Mouse (Mus musculus): ENCODE data around the gene Fsd1. TPM values are rescaled to one million over a fixed set of nuclear protein-coding genes. Genes with fewer than 3 reads are reported as not detected.

The Fsd1 gene
- polyA plus RNA-seq, 1 experiment from 2014 or later, result 13.7 TPM

GRCm38 (mm10) chr17:56040030-56040856 is 53.9 kb downstream of the Fsd1 start, which contains the start of gene Chaf1a:
TSS of gene Chaf1a (plus strand) at chr17:56040439.
- Histone ChIP-seq H3K4me2 (replicated peaks; ENCODE audit: low read depth, low read length) (peak within 1 kb of the TSS; percentile 79), H3K27ac (ENCODE audit: low read length) (peak within 1 kb of the TSS; percentile 86), H3K4me1 (ENCODE audit: control insufficient read depth, insufficient read depth, low read length) (peaks cover 15% of the 10 kb centered on the region), H3K27me3 (ENCODE audit: control insufficient read depth, insufficient read depth, low read length) (no peaks in the 10 kb centered on the region), H3K36me3 (ENCODE audit: control insufficient read depth, insufficient read depth, low read length) (peaks cover 11% of the 10 kb centered on the region), H3K9ac (replicated peaks; ENCODE audit: low read depth, low read length) (peak within 1 kb of the TSS; percentile 87), H3K4me3 (ENCODE audit: low read depth, low read length) (peak within 1 kb of the TSS; percentile 79), H3K9me3 (ENCODE audit: control insufficient read depth, low read depth, low read length) (no peaks in the 10 kb centered on the region)
- ATAC-seq (ENCODE audit: insufficient number of reproducible peaks, insufficient read depth, low FRiP score, low read depth), result peak; percentile 89
- under 1% methylated on average over 68 of the region's 68 CpGs for WGBS

GRCm38 (mm10) chr17:56040857-56041163 is 54.5 kb downstream of the Fsd1 start:
- peaks cover 10% of the 10 kb centered on the region; the same call in 1 of the 2 replicates for H3K4me1 ChIP-seq (ENCODE audit: control insufficient read depth, insufficient read depth, low read length)
- no peaks in the 10 kb centered on the region for H3K9me3 ChIP-seq (ENCODE audit: control insufficient read depth, low read depth, low read length)
- peak overlapping the region; percentile 79 for H3K4me3 ChIP-seq (ENCODE audit: low read depth, low read length)
- 2% methylated on average over 12 of the region's 12 CpGs for WGBS
- no peak for ATAC-seq (ENCODE audit: insufficient number of reproducible peaks, insufficient read depth, low FRiP score, low read depth)
- H3K36me3 ChIP-seq (ENCODE audit: control insufficient read depth, insufficient read depth, low read length), result peaks cover 14% of the 10 kb centered on the region
- H3K27me3 ChIP-seq (ENCODE audit: control insufficient read depth, insufficient read depth, low read length), result no peaks in the 10 kb centered on the region
- peak overlapping the region; percentile 79 for H3K4me2 ChIP-seq (replicated peaks; ENCODE audit: low read depth, low read length)
- H3K9ac ChIP-seq (replicated peaks; ENCODE audit: low read depth, low read length), result peak overlapping the region; percentile 87
- peak overlapping the region; percentile 86 for H3K27ac ChIP-seq (ENCODE audit: low read length)

Other genes starting within 250 kb of the Fsd1 start
- 0.35 and 0.56 TPM in 2 replicates for gene Adgre4, start 236.5 kb upstream of the Fsd1 start, polyA plus RNA-seq (2014; fragmentation: Nextera tagmentation; extraction: Ambion mirVana)
- 12.3 and 12.5 TPM in 2 replicates for gene Zfp119a, start 107.6 kb upstream of the Fsd1 start, polyA plus RNA-seq (2014; fragmentation: Nextera tagmentation; extraction: Ambion mirVana)
- gene Zfp959, start 94.4 kb upstream of the Fsd1 start, polyA plus RNA-seq (2014; fragmentation: Nextera tagmentation; extraction: Ambion mirVana), result 15.3 and 17.2 TPM in 2 replicates
- 4.6 and 7.7 TPM in 2 replicates for gene Zfp119b, start 37.0 kb upstream of the Fsd1 start, polyA plus RNA-seq (2014; fragmentation: Nextera tagmentation; extraction: Ambion mirVana)
- 2.7 and 3.1 TPM in 2 replicates for gene Ebi3, start 33.9 kb upstream of the Fsd1 start, polyA plus RNA-seq (2014; fragmentation: Nextera tagmentation; extraction: Ambion mirVana)
- gene Yju2, start 27.4 kb upstream of the Fsd1 start, polyA plus RNA-seq (2014; fragmentation: Nextera tagmentation; extraction: Ambion mirVana), result 20.8 and 21.8 TPM in 2 replicates
- gene Shd, start 16.0 kb upstream of the Fsd1 start, polyA plus RNA-seq (2014; fragmentation: Nextera tagmentation; extraction: Ambion mirVana), result 12.1 and 16.6 TPM in 2 replicates
- gene Stap2, start 19.1 kb downstream of the Fsd1 start, polyA plus RNA-seq (2014; fragmentation: Nextera tagmentation; extraction: Ambion mirVana), result 19.7 and 23.8 TPM in 2 replicates
- 97.9 and 102 TPM in 2 replicates for gene Mpnd, start 19.2 kb downstream of the Fsd1 start, polyA plus RNA-seq (2014; fragmentation: Nextera tagmentation; extraction: Ambion mirVana)
- 127 and 136 TPM in 2 replicates for gene Sh3gl1, start 50.1 kb downstream of the Fsd1 start, polyA plus RNA-seq (2014; fragmentation: Nextera tagmentation; extraction: Ambion mirVana)
- gene Chaf1a, start 53.9 kb downstream of the Fsd1 start, polyA plus RNA-seq (2014; fragmentation: Nextera tagmentation; extraction: Ambion mirVana), result 19.2 and 19.6 TPM in 2 replicates
- gene Ubxn6, start 88.5 kb downstream of the Fsd1 start, polyA plus RNA-seq (2014; fragmentation: Nextera tagmentation; extraction: Ambion mirVana), result 41.5 and 41.9 TPM in 2 replicates
- gene Hdgfl2, start 93.1 kb downstream of the Fsd1 start, polyA plus RNA-seq (2014; fragmentation: Nextera tagmentation; extraction: Ambion mirVana), result 94.8 and 96.5 TPM in 2 replicates
- gene Plin4, start 123.3 kb downstream of the Fsd1 start, polyA plus RNA-seq (2014; fragmentation: Nextera tagmentation; extraction: Ambion mirVana), result 0.15 and 0.27 TPM in 2 replicates
- 0.53 and 0.64 TPM in 2 replicates for gene Plin5, start 131.1 kb downstream of the Fsd1 start, polyA plus RNA-seq (2014; fragmentation: Nextera tagmentation; extraction: Ambion mirVana)
- gene Lrg1, start 135.5 kb downstream of the Fsd1 start, polyA plus RNA-seq (2014; fragmentation: Nextera tagmentation; extraction: Ambion mirVana), result 0.18 TPM in 1 of 2 replicates, not detected in the other
- gene Sema6b, start 153.8 kb downstream of the Fsd1 start, polyA plus RNA-seq (2014; fragmentation: Nextera tagmentation; extraction: Ambion mirVana), result 1.1 and 1.3 TPM in 2 replicates
- 13.3 and 13.7 TPM in 2 replicates for gene Tnfaip8l1, start 176.0 kb downstream of the Fsd1 start, polyA plus RNA-seq (2014; fragmentation: Nextera tagmentation; extraction: Ambion mirVana)
- gene Mydgf, start 197.4 kb downstream of the Fsd1 start, polyA plus RNA-seq (2014; fragmentation: Nextera tagmentation; extraction: Ambion mirVana), result 94.7 and 96.3 TPM in 2 replicates
- 30.2 and 30.5 TPM in 2 replicates for gene Dpp9, start 232.4 kb downstream of the Fsd1 start, polyA plus RNA-seq (2014; fragmentation: Nextera tagmentation; extraction: Ambion mirVana)

Data from stomach, embryonic 14.5 days (tissue).